Mouse (Mus musculus) thymus, postnatal 10 days (tissue): Measurements from ENCODE around the gene Ciita.

Experiments used
- DNase-seq, 2 experiments: peaks; one replicate each; pipeline ENCODE4 v3.0.0; 2021; ENCODE audit warnings: low spot score in 2 of 2

Gene Ciita

DNA sequence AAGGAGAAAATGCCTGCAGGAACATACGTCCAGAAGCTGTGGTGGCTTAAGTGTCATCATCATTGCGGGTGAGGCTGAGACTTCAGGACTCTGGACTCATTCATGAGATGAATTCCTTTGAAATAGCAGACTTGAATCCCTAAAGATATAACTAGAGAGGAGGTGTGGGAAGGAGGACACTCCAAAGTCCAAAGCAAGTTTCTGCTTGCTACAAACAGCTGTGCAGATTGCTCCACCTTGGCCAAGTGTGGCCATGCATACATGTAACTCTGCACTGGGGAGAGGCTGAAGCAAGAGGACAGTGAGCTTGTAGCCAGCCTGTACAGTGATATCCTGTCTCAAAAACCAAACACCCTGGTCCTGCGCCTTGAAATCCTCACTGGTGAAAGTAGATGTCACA is 7.9 kb upstream of the Ciita start:
- no peak for DNase-seq

DNA sequence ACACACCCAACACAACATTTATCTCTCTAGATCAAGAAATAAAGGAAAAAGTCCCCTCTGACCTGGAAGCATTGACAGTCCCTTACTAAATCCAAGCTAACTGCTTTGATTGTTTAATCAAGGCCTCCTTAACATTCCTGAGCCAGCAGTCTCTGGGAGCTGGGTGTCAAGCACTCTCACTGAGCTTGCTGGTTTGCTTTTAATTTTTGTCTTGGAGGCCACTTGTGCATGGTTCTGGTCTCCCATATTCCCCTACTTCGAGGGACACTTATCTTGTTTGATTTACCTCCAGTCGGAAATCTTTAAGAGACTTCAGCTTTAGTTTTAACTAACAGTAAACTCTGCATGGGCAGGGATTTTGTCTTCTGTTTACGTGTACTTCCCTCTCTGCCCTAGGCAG is 4.9 kb upstream of the Ciita start:
- no peak for DNase-seq

DNA sequence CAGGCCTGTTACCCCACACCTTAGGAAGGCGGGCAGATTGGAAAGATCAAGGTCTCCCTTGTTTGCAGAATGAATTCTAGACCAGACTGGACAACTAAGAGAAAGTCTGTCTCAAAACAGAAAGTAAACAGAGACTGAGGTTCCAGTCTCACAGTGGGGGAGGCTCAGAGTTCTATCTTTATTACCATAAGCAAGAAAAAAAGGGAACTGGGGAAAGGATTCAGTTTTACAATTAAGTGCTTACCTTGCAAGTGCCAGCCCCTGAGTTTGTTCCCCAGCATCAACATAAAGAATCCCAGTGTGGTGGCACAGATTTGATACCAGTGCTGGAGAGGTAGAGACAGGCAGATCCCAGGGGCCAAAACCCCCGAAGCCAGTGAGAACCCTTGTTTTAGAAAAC is 3.9 kb upstream of the Ciita start:
- no peak for DNase-seq

DNA sequence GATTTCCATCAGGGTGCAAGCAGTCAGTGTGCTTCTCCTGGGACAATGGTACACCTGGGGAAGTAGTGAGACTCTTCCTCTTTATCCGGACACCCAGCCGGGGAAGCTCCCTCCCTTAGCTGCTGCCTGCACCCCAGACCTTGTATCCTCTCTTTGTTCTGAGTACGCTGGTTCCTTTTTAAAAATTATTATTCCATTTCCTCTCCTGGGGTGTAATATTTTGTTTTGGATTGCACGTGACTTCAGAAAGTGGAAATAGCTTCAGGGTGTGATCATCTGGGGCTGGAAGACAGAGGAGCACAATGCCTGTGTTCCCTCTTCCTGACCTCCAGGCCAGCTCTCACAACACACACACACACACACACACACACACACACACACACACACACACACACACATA is 2.5 kb downstream of the Ciita start:
- DNase-seq, result no peak

DNA sequence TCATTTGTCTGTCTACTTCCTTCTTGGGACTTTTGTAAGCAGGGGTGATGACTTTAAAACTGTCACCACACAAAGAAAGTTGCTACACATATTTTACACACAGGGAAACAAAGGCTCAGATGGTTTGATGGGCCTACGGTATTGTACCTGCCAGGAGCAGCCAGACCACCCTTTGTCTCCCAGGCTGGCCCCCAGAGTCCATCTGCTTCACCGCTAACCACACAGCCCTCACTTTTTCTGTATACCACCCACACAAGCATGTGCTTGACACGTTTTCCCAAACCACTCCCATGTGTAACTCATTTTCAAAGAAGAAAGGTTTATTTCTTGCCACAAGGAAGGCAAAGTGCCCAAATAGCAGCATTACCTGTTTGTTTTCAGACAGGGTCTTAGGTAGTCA is 7.1 kb downstream of the Ciita start:
- DNase-seq, result no peak

DNA sequence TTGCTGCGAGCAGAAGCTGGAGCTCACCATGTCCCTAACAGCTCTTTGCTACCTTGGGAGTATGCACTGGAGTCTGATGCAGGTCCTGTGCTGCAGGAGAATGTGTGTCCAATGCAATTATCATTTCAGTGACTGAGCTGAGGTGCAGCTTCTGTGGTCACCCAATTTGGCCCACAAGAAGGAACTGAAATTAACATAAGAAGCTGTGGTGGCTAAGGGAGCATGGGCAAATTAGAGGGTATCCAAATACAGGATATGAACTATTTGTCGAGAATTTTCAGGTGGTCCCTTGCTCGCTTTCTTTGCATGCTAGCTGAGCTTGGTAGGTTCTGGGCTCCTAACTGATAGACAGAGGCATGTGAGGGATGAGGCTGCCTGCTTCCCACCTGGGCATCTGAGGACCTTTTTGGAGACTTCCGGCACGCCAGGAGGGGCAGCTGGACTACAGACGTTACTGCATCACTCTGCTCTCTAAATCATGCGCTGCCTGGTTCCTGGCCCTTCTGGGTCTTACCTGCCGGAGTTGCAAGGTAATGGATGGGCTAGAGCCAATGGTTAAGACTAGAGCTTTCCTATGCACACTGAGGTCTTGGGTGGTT is 8.1 kb downstream of the Ciita start:
- no peak for DNase-seq

DNA sequence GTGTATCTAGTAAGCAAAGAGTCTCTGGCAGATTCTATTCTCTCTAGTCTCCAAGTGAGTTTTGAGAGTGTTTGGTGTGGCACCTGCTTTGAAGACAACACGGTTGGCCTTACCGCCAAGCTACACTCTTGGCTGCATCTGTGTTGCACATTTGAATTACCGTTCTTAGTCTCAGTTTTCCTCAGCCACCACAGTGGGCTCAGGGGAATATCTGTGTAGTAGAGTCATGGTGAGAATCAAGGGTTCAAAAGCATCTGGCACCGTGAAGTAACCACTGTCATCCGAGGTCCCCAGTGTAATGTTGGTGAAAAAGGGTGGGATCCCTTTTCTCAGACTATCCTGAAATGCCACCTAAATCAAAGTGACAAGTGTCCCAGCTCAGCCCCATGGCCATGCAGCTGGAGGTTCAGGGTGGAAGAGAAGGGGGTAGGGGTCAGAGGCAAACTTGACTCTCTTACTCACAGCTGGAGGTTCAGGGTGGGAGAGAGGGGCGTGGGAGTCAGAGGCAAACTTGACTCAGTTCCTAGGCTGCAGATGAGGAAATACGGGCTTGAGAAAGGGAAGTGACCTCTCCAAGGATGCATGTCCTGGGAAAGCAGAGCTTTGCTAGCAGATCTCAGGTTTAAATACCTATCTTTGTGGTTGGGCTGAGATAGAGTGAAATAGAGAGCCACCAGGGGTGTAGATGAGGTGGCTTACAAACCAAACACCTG is 9.1 kb downstream of the Ciita start:
- no peak for DNase-seq

DNA sequence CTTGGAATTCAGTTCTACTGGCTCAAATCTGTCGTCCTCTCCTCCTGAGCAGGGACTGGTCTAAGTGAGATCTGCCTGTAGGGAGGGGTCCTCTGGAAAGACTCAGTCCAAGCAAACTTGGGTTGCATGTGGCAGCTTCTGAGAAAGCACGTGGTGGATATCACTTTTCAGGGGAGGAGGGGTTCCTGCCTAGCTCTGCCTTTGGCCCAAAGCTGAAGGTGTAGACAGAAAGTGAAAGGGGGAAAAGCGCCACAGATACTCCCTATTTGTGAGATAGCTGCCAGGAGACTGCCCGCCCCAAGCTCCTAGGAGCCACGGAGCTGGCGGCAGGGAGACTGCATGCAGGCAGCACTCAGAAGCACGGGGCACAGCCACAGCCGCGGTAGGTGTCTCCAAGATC is 9.6 kb downstream of the Ciita start:
- DNase-seq, result no peak

DNA sequence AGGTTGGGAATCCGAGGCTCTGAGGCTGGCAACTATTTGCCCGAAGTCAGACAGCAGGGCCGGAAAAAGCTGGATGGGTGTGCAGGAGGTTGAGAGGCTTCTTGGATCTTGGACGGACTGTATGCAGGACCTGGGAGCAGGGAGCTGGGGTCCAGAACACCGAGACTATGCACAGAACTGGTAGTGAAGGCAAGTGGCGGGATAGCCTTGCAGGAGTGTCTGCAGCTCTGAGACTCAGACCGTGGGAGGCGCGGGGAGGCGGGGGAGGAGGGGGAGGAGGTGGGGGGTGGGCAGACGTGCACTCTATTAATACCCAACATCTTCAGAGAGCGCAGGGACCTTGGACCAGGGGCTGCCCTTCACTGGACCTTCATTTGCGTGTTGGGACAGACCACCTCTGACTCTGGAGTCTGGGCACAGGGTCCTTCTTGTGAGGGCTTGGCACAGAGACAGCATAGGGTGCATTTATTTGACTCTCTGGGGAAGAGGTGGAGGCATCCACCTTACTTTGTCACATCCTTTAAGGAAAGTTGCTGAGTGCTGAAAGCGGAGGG is 10.1 kb downstream of the Ciita start:
- no peak for DNase-seq

DNA sequence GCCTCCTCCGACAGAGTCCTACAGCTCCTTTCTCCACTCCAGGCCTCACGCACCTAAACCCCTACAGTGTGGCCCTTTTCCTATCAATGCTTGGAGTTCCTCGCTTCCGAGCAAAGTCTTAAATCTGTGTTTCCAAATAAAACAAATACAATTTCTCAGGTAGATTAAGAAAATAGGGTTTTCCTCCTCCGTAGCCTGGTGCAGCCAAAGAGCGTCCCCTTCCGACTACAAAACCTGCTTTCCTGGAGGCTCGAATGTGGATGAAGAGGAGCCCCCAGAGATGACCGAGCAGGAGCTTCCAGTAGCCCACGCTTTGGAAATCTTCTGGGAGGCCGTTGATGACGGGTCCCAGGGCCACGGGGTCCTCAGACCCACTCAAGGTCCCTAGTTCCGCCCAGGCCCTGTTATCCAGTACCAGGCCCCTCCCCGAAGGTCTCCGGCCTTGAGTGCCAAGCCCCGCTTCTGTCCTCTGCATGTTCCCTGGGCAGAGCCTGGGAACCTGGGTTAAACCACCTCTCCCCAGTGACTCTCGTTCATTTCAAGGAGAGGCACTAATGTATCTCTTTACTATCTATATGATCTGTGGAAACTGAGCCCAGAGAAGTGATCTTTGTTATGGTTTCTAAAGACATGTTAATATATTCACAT is 10.8 kb downstream of the Ciita start:
- no peak for DNase-seq

DNA sequence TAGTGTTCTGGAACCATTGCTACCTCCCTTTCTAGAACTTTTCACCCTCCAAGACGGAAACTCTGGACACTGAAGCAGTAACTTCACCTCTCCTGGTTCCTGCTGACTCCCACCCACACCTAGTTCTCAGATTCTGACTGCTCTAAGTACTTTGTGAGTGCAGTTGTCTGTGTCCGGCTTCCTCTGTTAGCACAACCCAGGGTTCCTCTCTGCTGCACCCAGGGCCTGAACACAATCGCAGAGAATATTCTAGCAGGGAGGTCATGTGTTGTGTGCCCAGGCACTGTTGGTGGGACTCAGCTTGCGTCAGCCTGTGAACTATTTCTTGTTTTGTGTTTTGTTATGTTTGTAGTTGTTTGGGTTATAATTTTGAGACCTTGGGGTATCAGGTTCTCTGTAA is 11.9 kb downstream of the Ciita start:
- no peak for DNase-seq

DNA sequence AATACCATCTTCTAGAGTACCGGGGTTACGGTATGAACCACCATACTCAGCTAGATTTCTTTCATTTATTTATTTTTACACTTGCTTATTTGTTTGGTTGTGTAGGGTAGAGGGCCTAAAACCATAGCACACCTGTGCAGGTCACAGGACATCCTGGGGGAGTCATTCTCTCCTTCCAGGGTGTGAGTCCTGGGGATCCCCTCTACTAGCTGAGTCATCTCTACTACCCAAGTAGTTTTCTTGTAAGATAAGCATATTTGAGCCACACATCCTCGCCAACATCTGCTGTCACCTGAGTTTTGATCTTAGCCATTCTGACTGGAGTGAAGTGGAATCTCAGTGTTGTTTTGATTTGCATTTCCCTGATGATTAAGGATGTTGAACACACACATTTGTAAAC is 12.7 kb downstream of the Ciita start:
- DNase-seq, result no peak

DNA sequence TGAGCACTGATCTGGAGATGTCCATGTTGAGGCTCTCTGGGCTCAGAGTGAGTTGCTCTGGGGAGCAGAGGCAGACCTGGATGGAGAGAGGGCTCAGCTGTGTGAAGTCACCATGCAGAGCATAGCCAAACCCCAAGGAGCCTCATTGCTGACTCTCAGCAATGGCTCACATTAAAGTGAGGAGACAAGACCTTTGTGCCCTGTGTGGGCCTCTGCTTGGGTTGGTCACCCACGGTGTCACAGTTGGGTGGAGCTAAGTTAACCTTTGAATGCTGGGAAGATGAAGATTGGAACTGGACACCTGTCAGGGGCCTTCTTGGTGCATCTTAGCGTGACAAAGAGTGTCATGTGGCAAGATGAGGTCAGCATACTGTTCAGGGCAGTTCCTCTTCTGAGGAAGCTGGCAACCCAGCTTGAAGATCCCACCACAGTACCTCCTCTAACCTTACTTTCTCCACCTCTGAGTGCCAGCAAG is 16.0 kb downstream of the Ciita start:
- no peak for DNase-seq

DNA sequence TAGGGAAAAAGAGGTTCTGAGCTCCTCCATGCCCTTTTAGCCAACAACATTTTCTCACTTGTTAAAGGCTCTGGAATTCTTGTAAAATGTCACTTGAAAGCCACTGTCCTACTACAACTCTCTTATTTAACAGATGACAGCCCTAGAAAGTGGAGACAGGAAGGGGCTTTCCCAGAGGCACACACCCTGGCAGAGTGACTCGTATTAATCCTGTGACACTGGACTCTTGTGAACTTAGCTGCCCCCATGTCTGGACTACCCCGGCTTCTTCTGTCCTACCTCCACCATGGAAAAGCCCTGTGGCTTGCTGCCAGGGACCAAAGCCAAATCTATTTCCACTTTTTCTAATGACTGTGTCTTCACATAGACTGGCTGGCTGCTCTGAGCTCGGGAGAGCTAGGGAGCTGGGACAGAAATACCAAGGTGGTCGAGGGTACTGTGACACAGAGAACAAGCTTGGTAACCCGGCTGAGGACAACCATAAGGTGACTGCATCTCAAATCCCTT is 18.3 kb downstream of the Ciita start:
- no peak for DNase-seq

DNA sequence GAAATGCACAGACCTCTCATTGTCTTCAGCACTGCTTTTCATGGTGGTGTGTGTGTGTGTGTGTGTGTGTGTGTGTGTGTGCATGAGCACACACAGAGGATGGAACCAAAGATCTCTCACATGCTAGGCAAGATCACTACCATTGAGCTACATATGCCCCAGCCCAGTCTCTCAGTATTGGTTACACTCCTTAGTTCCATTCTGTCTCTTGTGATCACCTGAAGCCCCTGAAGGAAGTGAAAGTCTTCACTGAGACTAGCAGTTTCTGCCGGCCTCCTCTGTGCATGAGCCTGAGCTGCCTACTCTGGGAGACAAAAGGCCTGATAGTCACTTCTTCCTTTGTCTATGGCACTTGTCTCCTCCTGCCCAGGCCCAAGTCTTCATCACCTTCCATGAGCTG is 19.3 kb downstream of the Ciita start:
- no peak for DNase-seq

DNA sequence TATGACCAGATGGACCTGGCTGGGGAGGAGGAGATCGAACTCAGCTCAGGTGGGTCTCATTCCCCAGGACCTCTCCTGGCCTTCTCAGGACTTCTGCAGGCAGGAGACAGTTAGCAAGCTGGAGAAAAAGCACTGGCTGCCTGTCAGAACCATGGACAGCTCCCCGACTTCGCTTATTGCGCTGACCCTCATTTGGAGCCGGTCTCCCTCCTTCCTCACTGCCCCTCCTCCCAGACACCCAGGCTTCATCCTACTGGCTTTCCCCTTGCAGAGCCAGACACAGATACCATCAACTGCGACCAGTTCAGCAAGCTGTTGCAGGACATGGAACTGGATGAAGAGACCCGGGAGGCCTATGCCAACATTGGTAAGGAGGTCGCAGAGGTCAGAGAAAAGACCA is 22.0 kb downstream of the Ciita start:
- peak in 1 of 2 experiments; percentile 40 for DNase-seq

DNA sequence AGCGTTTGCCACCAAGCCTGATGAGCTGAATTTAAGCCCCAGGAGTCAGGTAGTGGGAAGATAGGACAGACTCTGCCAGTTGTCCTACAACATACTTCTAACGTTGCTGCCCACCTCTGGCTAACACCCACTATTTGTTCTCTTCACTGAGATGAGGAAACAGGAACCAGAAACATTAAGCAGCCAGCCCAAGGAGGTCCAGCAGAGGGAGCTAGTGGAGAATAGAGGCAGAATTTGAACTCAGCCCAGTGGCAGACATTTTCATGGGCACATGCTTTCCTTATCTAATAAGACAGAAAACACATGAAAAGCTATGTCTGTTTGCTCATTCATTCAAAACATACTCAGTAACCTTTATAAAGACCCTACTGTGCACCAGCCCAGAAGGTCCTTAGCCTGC is 23.2 kb downstream of the Ciita start:
- no peak for DNase-seq

DNA sequence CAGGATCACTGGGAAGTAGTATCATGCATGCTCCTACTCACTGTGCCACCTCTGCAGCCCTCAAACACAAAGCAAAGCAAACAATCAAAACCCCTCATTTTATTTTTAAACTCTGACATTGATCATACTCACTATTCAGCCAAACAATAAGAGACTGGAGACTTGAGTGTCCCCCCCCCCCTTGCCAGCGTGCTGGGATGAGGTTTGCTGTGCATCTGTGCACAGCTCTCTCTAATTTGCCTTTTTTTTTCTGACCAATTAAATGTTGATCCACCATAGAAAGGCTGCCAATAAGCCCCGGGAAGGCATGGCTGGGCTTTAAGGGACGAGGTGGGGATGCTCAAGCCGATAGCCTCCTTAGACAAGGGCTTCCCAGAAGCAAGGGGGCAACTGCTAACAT is 27.6 kb downstream of the Ciita start:
- DNase-seq, result no peak

DNA sequence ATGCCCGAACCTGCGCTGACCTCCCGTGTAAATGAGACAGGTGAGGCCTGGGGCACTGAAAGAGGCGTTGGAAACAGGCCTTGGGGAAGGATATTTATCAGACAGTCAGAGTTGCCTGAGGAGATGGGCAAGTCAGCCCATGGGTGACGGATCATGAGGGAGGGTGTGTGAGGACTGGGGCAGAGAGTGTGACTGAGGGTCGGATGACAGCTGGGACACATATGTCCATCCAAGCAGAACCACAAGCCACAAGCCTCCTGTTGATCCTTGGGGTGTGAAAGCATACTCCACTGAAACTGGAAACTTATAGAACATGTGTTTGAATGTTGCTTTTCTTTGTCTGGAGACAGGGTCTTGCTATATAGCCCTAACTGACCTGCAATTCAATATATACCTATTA is 28.8 kb downstream of the Ciita start:
- no peak for DNase-seq

DNA sequence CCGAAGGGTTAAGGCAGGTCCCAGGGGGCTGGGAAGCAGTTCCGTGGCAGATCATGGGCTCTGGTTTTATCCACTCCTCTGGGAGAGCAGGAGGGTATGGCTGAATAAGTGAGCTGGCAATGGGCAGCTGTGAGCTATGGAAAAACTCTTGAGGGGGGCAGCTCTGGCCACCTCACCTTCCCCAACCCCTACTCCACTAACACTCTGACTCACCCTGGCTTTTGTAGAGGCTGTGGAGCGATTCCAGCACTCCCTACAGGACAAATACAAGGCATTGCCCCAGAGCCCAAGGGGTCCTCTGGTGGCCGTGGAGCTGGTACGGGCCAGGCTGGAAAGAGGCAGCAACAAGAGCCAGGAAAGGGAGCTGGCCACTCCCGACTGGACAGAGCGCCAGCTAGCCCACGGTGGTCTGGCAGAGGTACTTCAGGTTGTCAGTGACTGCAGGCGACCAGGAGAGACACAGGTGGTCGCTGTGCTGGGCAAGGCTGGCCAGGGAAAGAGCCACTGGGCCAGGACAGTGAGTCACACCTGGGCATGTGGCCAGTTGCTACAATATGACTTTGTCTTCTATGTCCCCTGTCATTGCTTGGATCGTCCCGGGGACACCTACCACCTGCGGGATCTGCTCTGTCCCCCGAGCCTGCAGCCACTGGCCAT is 30.7 kb downstream of the Ciita start:
- DNase-seq, result no peak

DNA sequence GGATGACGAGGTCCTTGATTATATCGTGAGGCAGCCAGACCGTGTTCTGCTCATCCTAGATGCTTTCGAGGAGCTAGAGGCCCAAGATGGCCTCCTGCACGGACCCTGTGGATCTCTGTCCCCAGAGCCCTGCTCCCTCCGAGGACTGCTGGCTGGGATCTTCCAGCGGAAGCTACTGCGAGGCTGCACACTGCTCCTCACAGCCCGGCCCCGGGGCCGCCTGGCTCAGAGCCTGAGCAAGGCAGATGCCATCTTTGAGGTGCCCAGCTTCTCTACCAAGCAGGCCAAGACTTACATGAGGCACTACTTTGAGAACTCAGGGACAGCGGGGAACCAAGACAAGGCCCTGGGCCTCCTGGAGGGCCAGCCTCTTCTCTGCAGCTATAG is 31.3 kb downstream of the Ciita start:
- DNase-seq, result no peak

DNA sequence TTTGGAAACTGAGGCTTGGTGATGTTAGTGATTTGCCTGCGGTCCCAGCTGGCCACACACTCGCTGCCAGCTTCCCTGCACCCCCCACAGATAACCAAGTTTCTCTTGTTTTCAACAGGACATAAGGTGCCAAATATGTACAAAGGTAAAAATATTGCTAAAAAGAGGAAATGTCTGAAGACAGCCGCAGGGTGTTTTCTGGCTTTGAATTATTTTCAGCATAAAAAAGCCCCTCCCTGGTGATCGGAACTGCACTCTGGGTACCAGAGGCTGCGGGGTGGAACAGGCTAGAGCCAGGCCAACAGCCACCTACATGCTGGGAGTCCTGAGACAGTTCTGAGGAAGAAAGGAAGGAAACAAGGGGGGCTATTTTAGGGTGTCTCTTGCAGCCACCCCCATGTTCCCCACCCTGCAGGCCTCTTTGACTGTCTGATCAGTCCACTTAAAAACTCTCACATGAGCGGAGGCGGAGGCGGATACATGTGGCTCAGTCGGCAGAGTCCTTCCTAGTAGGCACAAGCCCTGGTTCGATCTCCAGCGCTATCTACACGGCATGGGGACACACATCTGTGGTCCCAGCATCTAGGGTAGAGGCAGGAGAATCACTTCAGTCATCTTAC is 36.2 kb downstream of the Ciita start:
- no peak for DNase-seq
